Mouse (Mus musculus) midbrain, embryonic 15.5 days (tissue): ENCODE results near the gene Fgfr2. TPM values are rescaled to one million over a fixed set of nuclear protein-coding genes. Genes with fewer than 3 reads are reported as not detected.
A peak's percentile ranks its signal among the peaks of the same experiment; 100 is the strongest.
"Not testable (repeated sequence)": the region's sequence is repeated elsewhere in the genome, so short reads cannot be mapped to it uniquely, and the experiment has no call there.

ENCODE experiments used
- ATAC-seq: fragments of 200-750 bp; cut with Nextera tagmentation; replicated peaks from 2 replicates; pipeline ENCODE4 v1.8.0; 2017; ENCODE audit warnings: moderate TSS enrichment
- H3K27ac ChIP-seq: fragments of 300-500 bp; sonication (generic); 2 replicates; pipeline ENCODE4 v1.5.1; 2015; ENCODE audit warnings: mild to moderate bottlenecking, inconsistent platforms
- H3K27me3 ChIP-seq: fragments of 300-500 bp; sonication (generic); replicated peaks from 2 replicates; pipeline ENCODE4 v1.6.1; 2015; ENCODE audit warnings: inconsistent platforms
- H3K36me3 ChIP-seq: fragments of 300-500 bp; sonication (generic); replicated peaks from 2 replicates; pipeline ENCODE4 v1.6.1; 2015; ENCODE audit warnings: inconsistent platforms
- H3K4me1 ChIP-seq: fragments of 300-500 bp; sonication (generic); 2 replicates; pipeline ENCODE4 v1.6.1; 2015; ENCODE audit warnings: inconsistent platforms
- H3K4me2 ChIP-seq: fragments of 300-500 bp; sonication (generic); 2 replicates; pipeline ENCODE4 v1.6.1; 2015; ENCODE audit warnings: inconsistent platforms, mild to moderate bottlenecking, moderate library complexity
- H3K4me3 ChIP-seq: fragments of 300-500 bp; sonication (generic); 2 replicates; pipeline ENCODE4 v1.5.1; 2015; ENCODE audit warnings: mild to moderate bottlenecking, inconsistent platforms
- H3K9ac ChIP-seq: fragments of 300-500 bp; sonication (generic); 2 replicates; pipeline ENCODE4 v1.6.1; 2015; ENCODE audit warnings: mild to moderate bottlenecking, inconsistent platforms
- H3K9me3 ChIP-seq: fragments of 300-500 bp; sonication (generic); 2 replicates; pipeline ENCODE4 v1.6.1; 2016; ENCODE audit warnings: inconsistent platforms
- WGBS: fragments of 180-500 bp; shearing (Covaris S2); methylation state at CpG from one replicate; pipeline ENCODE4 v1.1.7; 2015; ENCODE audit warnings: mixed read lengths; 5-methylcytosine and 5-hydroxymethylcytosine counted together
- polyA plus RNA-seq: library from polyadenylated mRNA; unstranded; fragments of >200 nt; fragmentation: Nextera tagmentation; extraction: Ambion mirVana; gene quantifications from 2 replicates; pipeline ENCODE4 v1.2.1, GENCODE M21; 2015

Gene Fgfr2
- polyA plus RNA-seq, 1 experiment from 2014 or later, result 23.3 TPM

DNA sequence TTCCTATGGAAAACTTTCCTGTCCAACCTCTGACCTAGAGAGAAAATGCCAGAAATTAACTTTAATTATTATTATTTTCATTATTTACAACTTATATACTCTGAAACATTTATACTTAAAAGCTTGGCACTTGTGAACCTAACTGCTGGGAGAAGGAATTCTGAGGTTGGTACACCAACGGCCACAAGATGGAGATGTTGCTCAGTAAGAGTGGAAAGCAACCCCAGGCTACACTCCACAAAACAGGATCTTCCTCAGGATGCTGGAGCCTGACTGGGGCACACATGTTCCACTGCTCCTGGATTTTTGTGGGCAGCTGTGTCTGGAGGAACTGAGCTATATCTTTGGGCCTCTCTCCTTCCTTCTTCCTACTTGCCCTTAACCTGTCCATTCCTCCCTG, 1690.9 kb downstream of the Fgfr2 start:
- Histone ChIP-seq H3K4me2 (no peak overlapping the region), H3K27me3 (no peaks in the 10 kb centered on the region), H3K9ac (no peak overlapping the region), H3K9me3 (no peaks in the 10 kb centered on the region), H3K27ac (no peak overlapping the region), H3K4me3 (no peak overlapping the region), H3K36me3 (peaks cover 35% of the 10 kb centered on the region), H3K4me1 (no peaks in the 10 kb centered on the region)
- ATAC-seq, result no peak
- WGBS, result 15% methylated on average over 1 of the region's 1 CpGs

GRCm38 (mm10) chr7:131427331-131427730, 1695.8 kb downstream of the Fgfr2 start:
- no peak overlapping the region for H3K9ac ChIP-seq

DNA sequence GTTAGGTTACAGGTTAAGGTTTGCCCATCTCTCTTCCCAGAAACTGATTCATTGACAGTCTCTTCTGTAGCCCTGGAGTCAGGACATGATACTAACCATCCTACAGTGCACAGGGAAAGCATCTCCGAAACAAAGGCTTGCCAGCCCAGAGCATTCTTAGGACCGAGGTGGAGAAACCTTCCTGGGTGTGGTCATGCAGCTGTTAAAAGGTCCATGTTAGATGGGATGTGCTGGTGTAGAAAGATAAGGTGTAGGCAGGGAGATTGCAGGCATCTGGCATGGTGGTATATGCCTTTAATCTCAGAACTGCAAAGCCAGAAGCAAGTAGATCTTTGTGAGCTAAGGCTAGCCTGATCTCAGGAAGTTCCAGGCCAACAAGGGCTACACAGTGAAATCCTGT, 1698.2 kb downstream of the Fgfr2 start:
- no peaks in the 10 kb centered on the region for H3K9me3 ChIP-seq
- H3K27ac ChIP-seq, result no peak overlapping the region
- H3K4me2 ChIP-seq, result no peak overlapping the region
- no peaks in the 10 kb centered on the region for H3K27me3 ChIP-seq
- 92% methylated on average over 2 of the region's 2 CpGs for WGBS
- H3K4me3 ChIP-seq, result no peak overlapping the region
- no peak overlapping the region for H3K9ac ChIP-seq
- H3K4me1 ChIP-seq, result no peaks in the 10 kb centered on the region
- ATAC-seq, result no peak
- peaks cover 17% of the 10 kb centered on the region; the same call in 1 of the 2 replicates for H3K36me3 ChIP-seq

More at GRCm38 (mm10) chr7:131427331-131427730, 1695.8 kb downstream of the Fgfr2 start:
- H3K4me2 ChIP-seq, result no peak overlapping the region
- H3K36me3 ChIP-seq, result peaks cover 32% of the 10 kb centered on the region
- H3K9me3 ChIP-seq, result no peaks in the 10 kb centered on the region
- no peaks in the 10 kb centered on the region for H3K27me3 ChIP-seq
- no peaks in the 10 kb centered on the region for H3K4me1 ChIP-seq
- no peak overlapping the region for H3K27ac ChIP-seq
- no peak overlapping the region for H3K4me3 ChIP-seq
- no peak for ATAC-seq
- WGBS, result 87% methylated on average over 5 of the region's 5 CpGs

DNA sequence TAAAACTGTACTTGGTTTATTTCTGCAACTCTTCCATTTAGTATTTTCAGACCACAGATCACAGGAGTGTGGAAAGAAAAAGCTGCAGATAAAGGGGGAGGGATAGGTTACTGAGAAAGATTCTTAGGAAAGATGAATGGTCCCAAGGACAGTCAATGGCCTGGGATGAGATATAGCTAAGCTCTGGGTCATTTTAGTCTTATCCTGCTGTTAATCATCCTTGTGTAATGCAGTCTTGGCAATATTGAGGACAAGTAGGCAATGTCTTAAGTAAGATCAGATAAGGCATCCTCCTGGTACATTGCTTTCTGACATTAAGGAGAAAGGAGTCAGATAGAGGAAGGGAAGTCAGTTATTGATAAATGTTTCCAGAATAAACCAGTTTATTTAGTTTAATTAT, 1705.5 kb downstream of the Fgfr2 start:
- Histone ChIP-seq H3K27ac (no peak overlapping the region), H3K9ac (no peak overlapping the region), H3K4me2 (no peak overlapping the region), H3K4me3 (no peak overlapping the region), H3K36me3 (no peaks in the 10 kb centered on the region), H3K4me1 (0 out of 2 replicates have a peak, but pooled peaks cover 5% of the 10 kb centered on the region), H3K27me3 (no peaks in the 10 kb centered on the region), H3K9me3 (no peaks in the 10 kb centered on the region)
- no peak for ATAC-seq

GRCm38 (mm10) chr7:131416742-131417141, 1706.4 kb downstream of the Fgfr2 start:
- H3K9me3 ChIP-seq, H3K4me3 ChIP-seq, H3K27me3 ChIP-seq, H3K9ac ChIP-seq, H3K27ac ChIP-seq, ATAC-seq, H3K4me2 ChIP-seq, H3K36me3 ChIP-seq: not testable (repeated sequence)
- H3K4me1 ChIP-seq, result peaks cover 11% of the 10 kb centered on the region

GRCm38 (mm10) chr7:131411941-131412270, 1711.2 kb downstream of the Fgfr2 start:
- Histone ChIP-seq H3K27ac (no peak overlapping the region), H3K4me3 (no peak overlapping the region), H3K27me3 (no peaks in the 10 kb centered on the region), H3K4me2 (peak overlapping the region; percentile 72; the same call in 1 of the 2 replicates), H3K4me1 (peaks cover 39% of the 10 kb centered on the region), H3K36me3 (no peaks in the 10 kb centered on the region), H3K9ac (no peak overlapping the region), H3K9me3 (no peaks in the 10 kb centered on the region)
- WGBS, result 79% methylated on average over 2 of the region's 2 CpGs
- ATAC-seq, result no peak

GRCm38 (mm10) chr7:131411221-131411940, 1711.8 kb downstream of the Fgfr2 start:
- no peak overlapping the region; the same call in 1 of the 2 replicates for H3K27ac ChIP-seq
- H3K4me2 ChIP-seq, result peak overlapping the region; percentile 72
- WGBS, result 60% methylated on average over 10 of the region's 10 CpGs
- peak overlapping the region; percentile 97 for H3K4me3 ChIP-seq
- ATAC-seq, result no peak
- H3K36me3 ChIP-seq, result no peaks in the 10 kb centered on the region
- H3K4me1 ChIP-seq, result peaks cover 39% of the 10 kb centered on the region
- peak overlapping the region; percentile 78; the same call in 1 of the 2 replicates for H3K9ac ChIP-seq
- H3K27me3 ChIP-seq, result no peaks in the 10 kb centered on the region
- H3K9me3 ChIP-seq, result no peaks in the 10 kb centered on the region

DNA sequence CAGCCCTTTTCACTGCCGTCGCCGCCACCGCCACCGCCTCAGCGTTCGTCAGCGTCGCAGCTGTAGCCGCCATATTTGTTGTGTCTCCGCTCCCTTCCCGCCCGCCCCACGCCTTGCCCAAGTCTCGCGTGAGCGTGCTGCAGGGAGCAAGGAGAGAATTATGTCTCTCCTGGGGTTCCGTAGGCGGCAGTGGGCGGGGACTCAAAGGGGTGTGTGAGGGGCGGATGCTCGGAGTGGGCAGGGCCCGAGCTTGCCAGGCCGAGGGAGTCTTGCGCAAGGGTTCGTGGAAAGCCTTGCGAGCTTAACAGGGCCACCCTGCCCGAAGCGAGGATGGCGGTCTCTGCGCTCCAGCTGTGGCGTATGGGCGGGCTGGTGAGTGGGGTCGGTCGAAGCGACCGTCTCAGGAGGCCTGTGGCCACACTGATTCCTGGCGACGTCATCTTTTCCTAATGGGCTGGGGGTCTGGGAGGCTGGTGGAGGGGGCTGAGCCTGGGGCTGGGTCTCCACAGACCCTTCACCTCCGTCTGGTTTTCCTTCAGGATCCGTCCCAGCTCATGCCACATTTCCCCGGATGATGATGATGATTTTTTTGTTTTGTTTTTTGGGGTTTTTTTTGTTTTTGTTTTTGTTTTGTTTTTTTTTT, 1712.6 kb downstream of the Fgfr2 start, which contains the start of the genes Ikzf5 and Acadsb:
Gene Ikzf5 (minus strand): TSS at position 106 of the 643 bp plus-strand sequence.
Gene Acadsb (plus strand): TSS at position 186 of the 643 bp plus-strand sequence.
- peak; percentile 99 for ATAC-seq
- no peaks in the 10 kb centered on the region for H3K27me3 ChIP-seq
- WGBS, result under 1% methylated on average over 42 of the region's 42 CpGs

DNA sequence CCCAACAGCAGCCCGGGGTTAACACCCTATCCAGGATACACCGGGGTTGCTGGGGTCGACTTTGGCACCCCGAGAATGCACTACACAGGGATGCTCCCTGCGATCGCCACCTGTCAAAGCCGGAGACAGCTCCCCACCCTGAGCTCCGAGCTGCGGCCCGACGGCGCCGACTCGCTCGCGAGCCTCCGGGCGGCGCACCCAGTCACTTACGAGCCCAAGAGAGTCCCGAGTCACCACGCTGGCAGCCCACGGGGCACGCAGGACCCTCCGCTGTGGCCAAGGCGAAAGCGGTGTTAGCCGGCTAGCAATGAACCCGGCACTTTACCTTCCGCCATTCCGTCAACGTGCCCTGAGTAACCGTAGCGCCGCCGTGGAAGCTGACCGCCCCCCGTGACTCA, 1713.2 kb downstream of the Fgfr2 start:
- peaks cover 39% of the 10 kb centered on the region for H3K4me1 ChIP-seq

More for the DNA sequence above, 1712.6 kb downstream of the Fgfr2 start, which contains the start of the genes Ikzf5 and Acadsb:
- Histone ChIP-seq H3K9me3 (no peaks in the 10 kb centered on the region), H3K36me3 (no peaks in the 10 kb centered on the region), H3K4me2 (peak within 1 kb of the TSS; percentile 72), H3K4me3 (peak within 1 kb of the TSS; percentile 97), H3K9ac (peak within 1 kb of the TSS; percentile 95), H3K4me1 (peaks cover 39% of the 10 kb centered on the region), H3K27ac (peak within 1 kb of the TSS; percentile 89)

GRCm38 (mm10) chr7:131409321-131409987, 1713.7 kb downstream of the Fgfr2 start:
- Histone ChIP-seq H3K27me3 (no peaks in the 10 kb centered on the region), H3K4me1 (peaks cover 39% of the 10 kb centered on the region), H3K27ac (peak overlapping the region; percentile 89), H3K9ac (peak overlapping the region; percentile 95), H3K36me3 (no peaks in the 10 kb centered on the region), H3K4me2 (peak overlapping the region; percentile 72), H3K4me3 (peak overlapping the region; percentile 97), H3K9me3 (no peaks in the 10 kb centered on the region)
- 6% methylated on average over 16 of the region's 16 CpGs for WGBS
- peak; percentile 22 for ATAC-seq

More for the DNA sequence above, 1713.2 kb downstream of the Fgfr2 start:
- peak overlapping the region; percentile 89 for H3K27ac ChIP-seq
- H3K4me3 ChIP-seq, result peak overlapping the region; percentile 97
- peak overlapping the region; percentile 72 for H3K4me2 ChIP-seq
- H3K9me3 ChIP-seq, result no peaks in the 10 kb centered on the region
- H3K27me3 ChIP-seq, result no peaks in the 10 kb centered on the region
- WGBS, result under 1% methylated on average over 38 of the region's 38 CpGs
- ATAC-seq, result peak; percentile 79
- H3K9ac ChIP-seq, result peak overlapping the region; percentile 95
- H3K36me3 ChIP-seq, result no peaks in the 10 kb centered on the region

DNA sequence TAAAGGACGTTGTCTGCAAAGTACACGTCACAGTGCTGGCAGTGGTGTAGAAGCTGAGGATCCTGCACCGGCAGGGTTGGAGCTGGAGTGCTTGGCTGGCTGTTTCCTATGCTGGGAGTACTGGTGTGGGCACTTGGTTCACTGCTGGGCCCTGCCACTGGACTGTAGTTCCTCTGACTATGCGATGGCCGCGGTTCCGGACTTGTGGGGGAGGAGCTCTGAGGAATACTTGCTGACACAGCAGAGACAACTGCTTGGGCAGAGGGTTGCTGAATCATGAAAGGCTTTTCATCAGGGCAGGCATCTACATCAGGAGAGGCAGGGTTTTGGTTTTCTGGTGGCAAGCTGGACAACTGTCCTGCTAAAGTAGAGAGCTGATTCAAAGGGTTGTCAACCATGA, 1731.4 kb downstream of the Fgfr2 start:
- H3K4me1 ChIP-seq, H3K27me3 ChIP-seq, H3K4me2 ChIP-seq, H3K9ac ChIP-seq, H3K9me3 ChIP-seq, H3K4me3 ChIP-seq, ATAC-seq, H3K27ac ChIP-seq: not testable (repeated sequence)
- H3K36me3 ChIP-seq, result peaks cover 14% of the 10 kb centered on the region
- WGBS, result 88% methylated on average over 7 of the region's 7 CpGs
